In genomic region chr10:128239140-128239539, GRCm38 (mm10) we compare ENCODE assay signal across 37 mouse cellular contexts. TPM values are rescaled to one million over a fixed set of nuclear protein-coding genes. Genes with fewer than 3 reads are reported as not detected.
"Had no signal": no experiment of that assay in that cellular context is flagged by ENCODE, and none has a peak within 500 bp of the region (broad histone marks: within the 10 kb centered on the region; RNA-seq: fewer than 3 reads in every experiment).

No protein-coding gene starts in this region.

- ATAC-seq: hindbrain, postnatal 0 days; intestine, embryonic 16.5 days had no signal

- H3K4me1 ChIP-seq: hindbrain, embryonic 15.5 days had no signal

- H3K4me2 ChIP-seq: heart, embryonic 12.5 days; heart, embryonic 15.5 days; hindbrain, embryonic 13.5 days; hindbrain, embryonic 15.5 days; kidney, embryonic 15.5 days; limb, embryonic 12.5 days; liver, embryonic 15.5 days had no signal

- H3K9ac ChIP-seq: heart, embryonic 12.5 days; heart, embryonic 15.5 days; hindbrain, embryonic 13.5 days; hindbrain, embryonic 15.5 days; kidney, embryonic 15.5 days; limb, embryonic 12.5 days; liver, embryonic 15.5 days had no signal

- H3K27ac ChIP-seq: heart, embryonic 10.5 days; heart, embryonic 15.5 days; hindbrain, embryonic 13.5 days; hindbrain, embryonic 15.5 days; hindbrain, postnatal 0 days; kidney, embryonic 15.5 days; layer of hippocampus, adult 2 months; left cerebral cortex, adult 2 months; limb, embryonic 10.5 days; limb, embryonic 12.5 days; liver, embryonic 15.5 days had no signal

- H3K27me3 ChIP-seq: heart, embryonic 12.5 days; heart, embryonic 15.5 days; hindbrain, embryonic 13.5 days; hindbrain, embryonic 15.5 days; kidney, embryonic 15.5 days; limb, embryonic 12.5 days; liver, embryonic 15.5 days had no signal

- H3K9me3 ChIP-seq: heart, embryonic 10.5 days; heart, embryonic 12.5 days; heart, embryonic 15.5 days; hindbrain, embryonic 13.5 days; hindbrain, embryonic 15.5 days; kidney, embryonic 15.5 days; limb, embryonic 10.5 days; limb, embryonic 12.5 days; liver, embryonic 15.5 days had no signal

- H3K4me3 ChIP-seq: heart, embryonic 10.5 days; heart, embryonic 12.5 days; heart, embryonic 15.5 days; hindbrain, embryonic 13.5 days; hindbrain, embryonic 15.5 days; kidney, embryonic 15.5 days; layer of hippocampus, adult 2 months; left cerebral cortex, adult 2 months; limb, embryonic 10.5 days; limb, embryonic 12.5 days; liver, embryonic 15.5 days had no signal

- DNase-seq: gastrocnemius, postnatal 14 days; gastrocnemius, postnatal 36 days; heart, adult 11 months; heart, postnatal 14 days; heart, postnatal 36 days; kidney, adult 11 months; kidney, adult 2 months; kidney, adult 9 months; kidney, postnatal 10 days; kidney, postnatal 25 days; kidney, postnatal 4 days had no signal

RNA-seq across cellular contexts. Expression of gene Mip, which starts 13.5 kb away (rescaled TPM):
- total RNA-seq: gastrocnemius, adult 18-20 months; gastrocnemius, adult 8-10 months; gastrocnemius, postnatal 14 days; gastrocnemius, postnatal 36 days; heart, adult 8-10 months; heart, postnatal 14 days; heart, postnatal 36 days; layer of hippocampus, adult 2 months; layer of hippocampus, postnatal 10 days; layer of hippocampus, postnatal 25 days; left cerebral cortex, adult 2 months; left cerebral cortex, postnatal 14 days; left cerebral cortex, postnatal 36 days; liver, adult 2 months had no signal
- polyA plus RNA-seq: gonadal fat pad, adult 2 months; heart, embryonic 10.5 days; heart, embryonic 12.5 days; heart, embryonic 15.5 days; heart, postnatal 0 days; hindbrain, embryonic 11.5 days; hindbrain, embryonic 15.5 days; hindbrain, postnatal 0 days; intestine, embryonic 14.5 days; kidney, adult 2 months; kidney, embryonic 15.5 days; liver, adult 2 months; liver, embryonic 15.5 days had no signal

RNA-seq across cellular contexts. Expression of gene Apon, which starts 14.8 kb away (rescaled TPM):
- total RNA-seq: gastrocnemius, postnatal 14 days; gastrocnemius, postnatal 36 days; heart, adult 8-10 months; hematopoietic stem cell, adult 5-6 weeks; hindbrain, postnatal 0 days; layer of hippocampus, adult 2 months; layer of hippocampus, postnatal 10 days; layer of hippocampus, postnatal 25 days; left cerebral cortex, adult 2 months; left cerebral cortex, postnatal 14 days; left cerebral cortex, postnatal 36 days had no signal
- polyA plus RNA-seq: gonadal fat pad, adult 2 months; heart, postnatal 0 days; hindbrain, postnatal 0 days; kidney, adult 2 months had no signal

RNA-seq across cellular contexts. Expression of gene Apof, which starts 29.3 kb away (rescaled TPM):
- total RNA-seq: gastrocnemius, adult 8-10 months; gastrocnemius, postnatal 14 days; gastrocnemius, postnatal 36 days; heart, adult 8-10 months; heart, postnatal 14 days; heart, postnatal 36 days; hematopoietic stem cell, adult 5-6 weeks; hindbrain, postnatal 0 days; layer of hippocampus, adult 2 months; layer of hippocampus, postnatal 10 days; layer of hippocampus, postnatal 25 days; left cerebral cortex, adult 2 months; left cerebral cortex, postnatal 14 days; left cerebral cortex, postnatal 36 days had no signal
- polyA plus RNA-seq: heart, postnatal 0 days; hindbrain, embryonic 11.5 days; hindbrain, embryonic 13.5 days; intestine, embryonic 14.5 days; limb, embryonic 10.5 days; limb, embryonic 12.5 days had no signal
